Mouse (Mus musculus) liver, embryonic 14.5 days (tissue): ENCODE results near the gene Mamdc2. TPM values are rescaled to one million over a fixed set of nuclear protein-coding genes. Genes with fewer than 3 reads are reported as not detected.
A peak's percentile ranks its signal among the peaks of the same experiment; 100 is the strongest.
"Not testable (repeated sequence)": the region's sequence is repeated elsewhere in the genome, so short reads cannot be mapped to it uniquely, and the experiment has no call there.

Experiments
- ATAC-seq: fragments of 200-750 bp; cut with Nextera tagmentation; 2 replicates; pipeline ENCODE4 v1.8.0; 2017; ENCODE audit warnings: moderate number of reproducible peaks, mild to moderate bottlenecking, moderate library complexity; ENCODE audit not compliant: insufficient read depth
- DNase-seq, 3 experiments: peaks; one replicate each; pipeline ENCODE4 v3.0.0-alpha.2; 2012 to 2013; ENCODE audit warnings: low read depth in 3 of 3, low spot score in 3 of 3
- H3K27ac ChIP-seq: fragments of 300-500 bp; sonication (generic); 2 replicates; pipeline ENCODE4 v1.5.1; 2014; ENCODE audit warnings: moderate library complexity, mild to moderate bottlenecking, control low read depth, inconsistent platforms
- H3K27me3 ChIP-seq: fragments of 300-500 bp; sonication (generic); 2 replicates; pipeline ENCODE4 v1.6.1; 2014; ENCODE audit warnings: mild to moderate bottlenecking, low read length, moderate library complexity; ENCODE audit not compliant: control insufficient read depth, insufficient read depth
- H3K36me3 ChIP-seq: fragments of 300-500 bp; sonication (generic); replicated peaks from 2 replicates; pipeline ENCODE4 v1.6.1; 2014; ENCODE audit warnings: low read depth; ENCODE audit not compliant: control insufficient read depth, insufficient read depth
- H3K4me1 ChIP-seq, 2 experiments: fragments of 200-500 bp in 1 of 2; fragments of 300-500 bp in 1 of 2; sonication (generic) in 1 of 2; replicated peaks; 2 replicates each; pipeline ENCODE4 v1.6.1; 2012 to 2014; ENCODE audit warnings: antibody characterized with exemption in 1 of 2, inconsistent platforms in 1 of 2, low read length in 1 of 2; ENCODE audit not compliant: control insufficient read depth in 2 of 2, insufficient read depth in 2 of 2
- H3K4me2 ChIP-seq: fragments of 300-500 bp; sonication (generic); 2 replicates; pipeline ENCODE4 v1.6.1; 2014; ENCODE audit warnings: low read depth, mild to moderate bottlenecking, control low read depth, moderate library complexity
- H3K4me3 ChIP-seq, 2 experiments: fragments of 200-500 bp in 1 of 2; fragments of 300-500 bp in 1 of 2; sonication (generic) in 1 of 2; 2 replicates each; pipeline ENCODE4 v1.5.1; 2012 to 2014; ENCODE audit warnings: low read depth in 2 of 2, low read length in 2 of 2, mild to moderate bottlenecking in 2 of 2, control low read depth in 1 of 2, inconsistent platforms in 1 of 2, moderate library complexity in 1 of 2; ENCODE audit not compliant: insufficient read depth in 1 of 2
- H3K9ac ChIP-seq: fragments of 300-500 bp; sonication (generic); replicated peaks from 2 replicates; pipeline ENCODE4 v1.6.1; 2014; ENCODE audit warnings: mild to moderate bottlenecking, control low read depth, moderate library complexity
- H3K9me3 ChIP-seq: fragments of 300-500 bp; sonication (generic); 2 replicates; pipeline ENCODE4 v1.6.1; 2016; ENCODE audit warnings: low read length, mixed read lengths; ENCODE audit not compliant: control insufficient read depth
- CTCF ChIP-seq: IDR thresholded peaks from 2 replicates; pipeline ENCODE4 v1.5.1; 2016; ENCODE audit warnings: antibody characterized with exemption, low read depth, control low read depth
- EP300 ChIP-seq: IDR thresholded peaks from 2 replicates; pipeline ENCODE4 v1.6.1; 2016; ENCODE audit warnings: antibody characterized with exemption, low read depth
- WGBS: fragments of 180-500 bp; shearing (Covaris S2); extraction: QIAGEN DNeasy Blood & Tissue Kit; methylation state at CpG from one replicate; pipeline ENCODE4 v1.1.7; 2014; ENCODE audit not compliant: insufficient replicate concordance; 5-methylcytosine and 5-hydroxymethylcytosine counted together
- polyA plus RNA-seq, 2 experiments: library from polyadenylated mRNA; depleted of rRNA in 1 of 2; stranded (reverse) in 1 of 2; unstranded in 1 of 2; fragments of >200 nt; fragmentation: Nextera tagmentation in 1 of 2; extraction: Ambion mirVana in 1 of 2; gene quantifications; 2 replicates each; pipeline versions ENCODE4 v1.2.1 to v1.2.3; 2012 to 2014

Mamdc2 gene
- polyA plus RNA-seq (2012; rRNA removed) (0.13 and 0.17 TPM in 2 replicates), polyA plus RNA-seq (2014; fragmentation: Nextera tagmentation; extraction: Ambion mirVana) (0.24 TPM in 2 replicates)

DNA sequence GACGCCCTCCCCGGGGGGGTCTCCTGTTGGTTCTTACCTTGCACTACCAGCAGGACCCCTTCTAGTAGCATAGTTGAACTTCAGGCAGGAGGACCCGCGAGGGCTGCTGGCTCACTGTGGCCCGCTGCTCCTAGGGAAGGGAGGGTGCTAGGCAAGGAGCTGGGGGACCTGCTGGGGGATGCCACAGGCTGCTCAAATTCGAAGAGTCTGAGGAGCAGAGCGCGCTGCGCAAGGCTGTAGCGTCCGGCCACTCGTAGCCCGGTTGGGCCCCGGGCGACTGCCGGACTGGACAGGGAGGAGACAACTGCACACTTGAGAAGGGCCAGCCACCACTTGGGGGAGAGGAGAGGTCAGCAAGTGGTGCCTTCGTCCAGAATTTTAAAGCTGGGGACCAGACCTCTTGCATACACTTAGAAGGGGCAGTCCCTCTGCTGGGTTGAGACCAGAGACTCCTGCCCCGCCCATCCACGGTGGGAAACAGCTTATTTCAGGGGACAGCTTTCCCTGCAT is at the start of gene Mamdc2:
TSS of gene Mamdc2 (minus strand) at position 455 of the 510 bp plus-strand sequence.
- no peak within 1 kb of the TSS for H3K27ac ChIP-seq
- under 1% methylated on average over 19 of the region's 19 CpGs for WGBS

GRCm38 (mm10) chr19:23498011-23498410 is 49.8 kb upstream of the Mamdc2 start:
- ATAC-seq = no peak
- no peaks in the 10 kb centered on the region for H3K36me3 ChIP-seq
- no peak overlapping the region for H3K4me3 ChIP-seq
- H3K4me2 ChIP-seq = no peak overlapping the region
- TF ChIP-seq EP300 = no peak
- no peak for TF ChIP-seq CTCF
- no peaks in the 10 kb centered on the region for H3K9me3 ChIP-seq
- DNase-seq = no peak
- 73% methylated on average over 7 of the region's 7 CpGs for WGBS
- H3K9ac ChIP-seq = no peak overlapping the region
- no peaks in the 10 kb centered on the region for H3K4me1 ChIP-seq
- no peaks in the 10 kb centered on the region for H3K27me3 ChIP-seq
- H3K27ac ChIP-seq = no peak overlapping the region

More for the DNA sequence above, at the start of gene Mamdc2:
- TF ChIP-seq EP300 = no peak
- TF ChIP-seq CTCF = no peak
- Histone ChIP-seq H3K9ac (no peak within 1 kb of the TSS), H3K9me3 (no peaks in the 10 kb centered on the region), H3K4me3 (peak within 1 kb of the TSS; percentile 12 to 23; a peak in 3 of 4 replicates), H3K27me3 (no peaks in the 10 kb centered on the region; the same call in 1 of the 2 replicates), H3K36me3 (no peaks in the 10 kb centered on the region), H3K4me1 (peaks cover 0 to 5% of the 10 kb centered on the region in 2 experiments; a peak in 2 of 4 replicates), H3K4me2 (peak within 1 kb of the TSS; percentile 58)
- DNase-seq (no peak), ATAC-seq (no peak)

- H3K4me1 ChIP-seq = no peaks in the 10 kb centered on the region
- TF ChIP-seq CTCF (no peak), EP300 (no peak)
- 57% methylated on average over 10 of the region's 10 CpGs for WGBS
- ATAC-seq = no peak
- H3K4me3 ChIP-seq = no peak overlapping the region
- H3K9me3 ChIP-seq = no peaks in the 10 kb centered on the region
- no peak overlapping the region for H3K27ac ChIP-seq
- no peak overlapping the region for H3K4me2 ChIP-seq
- H3K36me3 ChIP-seq = no peaks in the 10 kb centered on the region
- H3K27me3 ChIP-seq = no peaks in the 10 kb centered on the region
- no peak for DNase-seq
- no peak overlapping the region for H3K9ac ChIP-seq
These were observed 49.1 kb upstream of the Mamdc2 start for GRCm38 (mm10) chr19:23497171-23497917.

- Histone ChIP-seq H3K9ac (no peak overlapping the region), H3K36me3 (no peaks in the 10 kb centered on the region), H3K4me3 (no peak overlapping the region), H3K9me3 (no peaks in the 10 kb centered on the region), H3K27me3 (no peaks in the 10 kb centered on the region), H3K4me1 (no peaks in the 10 kb centered on the region), H3K4me2 (no peak overlapping the region), H3K27ac (no peak overlapping the region)
- TF ChIP-seq CTCF = no peak
- TF ChIP-seq EP300 = no peak
- DNase-seq = no peak
- no peak for ATAC-seq
- WGBS = 42% methylated on average over 3 of the region's 3 CpGs
These were observed 48.3 kb upstream of the Mamdc2 start for GRCm38 (mm10) chr19:23496536-23496935.

- Histone ChIP-seq H3K36me3 (no peaks in the 10 kb centered on the region), H3K4me1 (peaks cover 0 to 3% of the 10 kb centered on the region in 2 experiments; a peak in 2 of 4 replicates), H3K4me2 (no peak overlapping the region), H3K4me3 (no peak overlapping the region), H3K9me3 (no peaks in the 10 kb centered on the region), H3K9ac (no peak overlapping the region), H3K27ac (no peak overlapping the region), H3K27me3 (no peaks in the 10 kb centered on the region)
- DNase-seq = no peak
- TF ChIP-seq CTCF = no peak
- TF ChIP-seq EP300 = no peak
- ATAC-seq = no peak
These were observed 44.4 kb upstream of the Mamdc2 start for GRCm38 (mm10) chr19:23492663-23493062.

DNA sequence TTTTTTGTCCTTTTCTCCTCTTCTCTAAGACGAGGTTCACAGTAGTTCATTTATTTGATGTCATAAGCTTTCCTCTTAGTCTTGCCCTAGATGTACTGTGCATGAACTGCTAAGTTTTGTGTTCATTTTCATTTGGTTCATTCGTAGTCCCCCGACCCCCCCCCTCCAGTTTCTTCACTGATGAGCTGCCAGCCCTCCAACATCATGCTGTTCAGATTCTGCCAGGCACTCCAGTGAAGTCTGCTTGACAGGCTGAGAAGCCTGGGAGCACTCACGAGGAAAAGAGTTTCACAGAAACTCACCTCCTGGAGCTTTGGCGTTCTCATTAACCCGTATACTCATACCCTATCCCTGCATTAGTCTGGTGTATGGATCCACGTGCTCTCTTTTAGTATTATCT is 42.5 kb upstream of the Mamdc2 start:
- H3K4me3 ChIP-seq, H3K27ac ChIP-seq, H3K4me1 ChIP-seq, DNase-seq, H3K4me2 ChIP-seq, ATAC-seq, H3K27me3 ChIP-seq, H3K36me3 ChIP-seq, H3K9me3 ChIP-seq, H3K9ac ChIP-seq: not testable (repeated sequence)
- 43% methylated on average over 7 of the region's 7 CpGs for WGBS
